Comparison of ENCODE assay signal across 10 mouse cellular contexts in the genomic region with DNA sequence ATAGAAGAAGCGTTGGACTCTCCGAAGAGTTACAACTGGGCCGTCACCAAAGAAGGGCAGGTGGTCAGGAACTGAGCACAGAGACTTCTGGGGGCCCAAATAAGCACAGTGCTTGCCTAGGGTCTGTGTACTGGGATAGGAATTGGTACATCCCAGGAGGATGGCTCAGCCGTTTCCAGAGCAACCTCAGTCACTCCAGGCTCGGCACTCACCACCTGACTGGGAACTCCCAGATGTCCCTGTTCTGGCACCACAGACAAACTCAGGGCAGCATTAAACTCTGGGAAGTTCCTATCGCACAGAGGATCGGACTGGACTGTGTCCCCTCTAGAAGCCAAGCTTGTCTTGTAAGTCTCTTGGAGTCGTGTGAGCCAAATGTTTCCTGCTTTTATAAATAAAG. TPM values are rescaled to one million over a fixed set of nuclear protein-coding genes. Genes with fewer than 3 reads are reported as not detected.
DNase-seq lines count a peak whose midpoint lies in the region; ATAC-seq and TF ChIP-seq lines count a peak whose summit lies in the region.
"Had no signal": no experiment of that assay in that cellular context is flagged by ENCODE, and none has a peak within 500 bp of the region (broad histone marks: within the 10 kb centered on the region; RNA-seq: fewer than 3 reads in every experiment).

No protein-coding gene starts in this region.

- H3K9ac ChIP-seq in forebrain, embryonic 16.5 days (replicated peaks; ENCODE audit: low read depth, low read length), result no peak overlapping the region
- no peak overlapping the region for H3K9ac ChIP-seq in lung, embryonic 15.5 days
- peak overlapping the region; percentile 88 for H3K9ac ChIP-seq in liver, embryonic 13.5 days
- H3K9ac ChIP-seq in stomach, postnatal 0 days (ENCODE audit: low read length), result no peak overlapping the region

- H3K27me3 ChIP-seq in forebrain, embryonic 10.5 days (ENCODE audit: poor library complexity, severe bottlenecking), result no peaks in the 10 kb centered on the region
- no peaks in the 10 kb centered on the region for H3K27me3 ChIP-seq in forebrain, embryonic 16.5 days (replicated peaks; ENCODE audit: control insufficient read depth, insufficient read depth, low read length)
- no peaks in the 10 kb centered on the region for H3K27me3 ChIP-seq in lung, embryonic 15.5 days
- H3K27me3 ChIP-seq in liver, embryonic 13.5 days, result no peaks in the 10 kb centered on the region
- H3K27me3 ChIP-seq in stomach, postnatal 0 days (ENCODE audit: control insufficient read depth, insufficient read depth, low read length), result no peaks in the 10 kb centered on the region

- peaks cover 29% of the 10 kb centered on the region for H3K36me3 ChIP-seq in forebrain, embryonic 10.5 days (replicated peaks)
- peaks cover 12% of the 10 kb centered on the region; the same call in 1 of the 2 replicates for H3K36me3 ChIP-seq in forebrain, embryonic 16.5 days (ENCODE audit: control insufficient read depth, insufficient read depth)
- H3K36me3 ChIP-seq in lung, embryonic 15.5 days, result 0 out of 2 replicates have a peak, but pooled peaks cover 8% of the 10 kb centered on the region
- H3K36me3 ChIP-seq in liver, embryonic 13.5 days, result peaks cover 25% of the 10 kb centered on the region
- peaks cover under 1% of the 10 kb centered on the region; the same call in 1 of the 2 replicates for H3K36me3 ChIP-seq in stomach, postnatal 0 days (ENCODE audit: control insufficient read depth, insufficient read depth, low read length)

- 90% methylated on average over 8 of the region's 8 CpGs for WGBS in forebrain, embryonic 10.5 days
- WGBS in forebrain, embryonic 16.5 days, result 91% methylated on average over 8 of the region's 8 CpGs
- WGBS in lung, embryonic 15.5 days, result 78% methylated on average over 8 of the region's 8 CpGs
- 87% methylated on average over 8 of the region's 8 CpGs for WGBS in liver, embryonic 13.5 days (ENCODE audit: insufficient replicate concordance)
- 82% methylated on average over 8 of the region's 8 CpGs for WGBS in stomach, postnatal 0 days

- no peak for TF ChIP-seq CTCF in stomach, postnatal 0 days (IDR thresholded peaks at IDR 0.05; ENCODE audit: low read depth)

- H3K4me1 ChIP-seq in forebrain, embryonic 10.5 days, result peaks cover 28% of the 10 kb centered on the region
- peaks cover 15% of the 10 kb centered on the region for H3K4me1 ChIP-seq in forebrain, embryonic 16.5 days (replicated peaks; ENCODE audit: control insufficient read depth, insufficient read depth, low read length)
- H3K4me1 ChIP-seq in lung, embryonic 15.5 days, result peaks cover 14% of the 10 kb centered on the region
- peaks cover 27% of the 10 kb centered on the region for H3K4me1 ChIP-seq in liver, embryonic 13.5 days (replicated peaks)
- no peaks in the 10 kb centered on the region for H3K4me1 ChIP-seq in stomach, postnatal 0 days (replicated peaks; ENCODE audit: control insufficient read depth, insufficient read depth)

- H3K27ac ChIP-seq in forebrain, embryonic 10.5 days, result no peak overlapping the region
- H3K27ac ChIP-seq in forebrain, embryonic 16.5 days (ENCODE audit: low read length), result no peak overlapping the region
- no peak overlapping the region for H3K27ac ChIP-seq in lung, embryonic 15.5 days
- no peak overlapping the region for H3K27ac ChIP-seq in liver, embryonic 13.5 days
- no peak overlapping the region for H3K27ac ChIP-seq in stomach, postnatal 0 days (replicated peaks)

- ATAC-seq in forebrain, embryonic 16.5 days, result no peak
- ATAC-seq in lung, embryonic 15.5 days (ENCODE audit: borderline replicate concordance, extremely low read depth, low FRiP score, low TSS enrichment), result no peak
- ATAC-seq in liver, embryonic 13.5 days (ENCODE audit: low read depth), result no peak
- ATAC-seq in stomach, postnatal 0 days (ENCODE audit: low FRiP score, low TSS enrichment), result no peak

- TF ChIP-seq EP300 in stomach, postnatal 0 days (optimal IDR thresholded peaks at IDR 0.05), result no peak

- no peaks in the 10 kb centered on the region for H3K9me3 ChIP-seq in forebrain, embryonic 10.5 days
- no peaks in the 10 kb centered on the region for H3K9me3 ChIP-seq in forebrain, embryonic 16.5 days (ENCODE audit: control insufficient read depth, low read length)
- H3K9me3 ChIP-seq in lung, embryonic 15.5 days, result no peaks in the 10 kb centered on the region
- H3K9me3 ChIP-seq in liver, embryonic 13.5 days (replicated peaks), result no peaks in the 10 kb centered on the region
- no peaks in the 10 kb centered on the region for H3K9me3 ChIP-seq in stomach, postnatal 0 days (ENCODE audit: control insufficient read depth, low read length)

- no peak for DNase-seq in forebrain, embryonic 10.5 days (ENCODE audit: extremely low spot score, low spot score)
- DNase-seq in lung, postnatal 4 days, result no peak
- no peak for DNase-seq in liver, embryonic 13.5 days
- no peak for DNase-seq in stomach, postnatal 0 days (ENCODE audit: low spot score)
- no peak for DNase-seq in adrenal gland, postnatal 36 days
- no peak for DNase-seq in spleen, adult 12 weeks (ENCODE audit: low spot score)

- H3K4me3 ChIP-seq in forebrain, embryonic 10.5 days, result peak overlapping the region; percentile 89; the same call in 1 of the 2 replicates
- no peak overlapping the region for H3K4me3 ChIP-seq in forebrain, embryonic 16.5 days (replicated peaks; ENCODE audit: low read length)
- peak overlapping the region; percentile 91; the same call in 1 of the 2 replicates for H3K4me3 ChIP-seq in lung, embryonic 15.5 days
- H3K4me3 ChIP-seq in liver, embryonic 13.5 days (replicated peaks), result peak overlapping the region; percentile 84
- H3K4me3 ChIP-seq in stomach, postnatal 0 days (ENCODE audit: low read depth, low read length), result no peak overlapping the region

- no peak overlapping the region; the same call in 1 of the 2 replicates for H3K4me2 ChIP-seq in forebrain, embryonic 16.5 days (ENCODE audit: low read length)
- peak overlapping the region; percentile 88 for H3K4me2 ChIP-seq in lung, embryonic 15.5 days
- peak overlapping the region; percentile 96 for H3K4me2 ChIP-seq in liver, embryonic 13.5 days
- peak overlapping the region; percentile 88; the same call in 1 of the 2 replicates for H3K4me2 ChIP-seq in stomach, postnatal 0 days (replicated peaks; ENCODE audit: low read depth)

RNA-seq across cellular contexts. Expression of a gene that starts 1.4 kb away (rescaled TPM):
- polyA plus RNA-seq in forebrain, embryonic 10.5 days (2016; fragmentation: Nextera tagmentation; extraction: Ambion mirVana), result 88.5 and 92.8 TPM in 2 replicates
- 76.3 and 86.2 TPM in 2 replicates for polyA plus RNA-seq in forebrain, embryonic 16.5 days (2015; fragmentation: Nextera tagmentation; extraction: Ambion mirVana)
- 79.7 and 83.1 TPM in 2 replicates for polyA plus RNA-seq in lung, embryonic 15.5 days (2015; fragmentation: Nextera tagmentation; extraction: Ambion mirVana)
- polyA plus RNA-seq in liver, embryonic 13.5 days (2015; fragmentation: Nextera tagmentation; extraction: Ambion mirVana), result 65.7 and 68.3 TPM in 2 replicates
- polyA plus RNA-seq in stomach, postnatal 0 days (2015; fragmentation: Nextera tagmentation; extraction: Ambion mirVana), result 74.6 and 76.3 TPM in 2 replicates
- total RNA-seq in adrenal gland, postnatal 36 days (2021), result 10 to 100 TPM; 56.5 to 70.3 TPM

RNA-seq across cellular contexts. Expression of a gene that starts 11.0 kb away (rescaled TPM):
- polyA plus RNA-seq in forebrain, embryonic 10.5 days (2016; fragmentation: Nextera tagmentation; extraction: Ambion mirVana), result 0.64 TPM in 1 of 2 replicates, not detected in the other
- 2.4 TPM in 1 of 2 replicates, not detected in the other for polyA plus RNA-seq in forebrain, embryonic 16.5 days (2015; fragmentation: Nextera tagmentation; extraction: Ambion mirVana)
- not detected in 2 replicates for polyA plus RNA-seq in lung, embryonic 15.5 days (2015; fragmentation: Nextera tagmentation; extraction: Ambion mirVana)
- polyA plus RNA-seq in liver, embryonic 13.5 days (2015; fragmentation: Nextera tagmentation; extraction: Ambion mirVana), result not detected in 2 replicates
- not detected in 2 replicates for polyA plus RNA-seq in stomach, postnatal 0 days (2015; fragmentation: Nextera tagmentation; extraction: Ambion mirVana)
- total RNA-seq in adrenal gland, postnatal 36 days (2021), result not detected
- total RNA-seq: layer of hippocampus, postnatal 36 days had no signal
- polyA plus RNA-seq: urinary bladder, adult 2 months had no signal

RNA-seq across cellular contexts. Expression of a gene that starts 17.4 kb away (rescaled TPM):
- not detected in 2 replicates for polyA plus RNA-seq in forebrain, embryonic 10.5 days (2016; fragmentation: Nextera tagmentation; extraction: Ambion mirVana)
- polyA plus RNA-seq in forebrain, embryonic 16.5 days (2015; fragmentation: Nextera tagmentation; extraction: Ambion mirVana), result 4.7 and 23.5 TPM in 2 replicates
- not detected in 2 replicates for polyA plus RNA-seq in lung, embryonic 15.5 days (2015; fragmentation: Nextera tagmentation; extraction: Ambion mirVana)
- polyA plus RNA-seq in liver, embryonic 13.5 days (2015; fragmentation: Nextera tagmentation; extraction: Ambion mirVana), result not detected in 2 replicates
- polyA plus RNA-seq in stomach, postnatal 0 days (2015; fragmentation: Nextera tagmentation; extraction: Ambion mirVana), result 0.23 and 0.36 TPM in 2 replicates
- total RNA-seq in adrenal gland, postnatal 36 days (2021), result not detected
- polyA plus RNA-seq: urinary bladder, adult 2 months had no signal

Comparison
In these comparisons a context has a peak if more than half of its experiments do, and no peak if none do; other contexts are left out.
1. H3K4me3 ChIP-seq: peak in forebrain, embryonic 10.5 days (single experiment), lung, embryonic 15.5 days (single experiment) and liver, embryonic 13.5 days (single experiment); none in forebrain, embryonic 16.5 days (single experiment) and stomach, postnatal 0 days (single experiment).